Mouse (Mus musculus) stomach, postnatal 0 days (tissue): ENCODE results near the gene Nkain4.

Experiments
- CTCF ChIP-seq: IDR thresholded peaks from 2 replicates; pipeline ENCODE4 v1.5.1; 2016; ENCODE audit warnings: antibody characterized with exemption, low read depth, mild to moderate bottlenecking, moderate library complexity
- EP300 ChIP-seq: optimal IDR thresholded peaks from 2 replicates; pipeline ENCODE3; 2016; ENCODE audit warnings: antibody characterized with exemption

- no peak for TF ChIP-seq CTCF
- no peak for TF ChIP-seq EP300
Observed at GRCm38 (mm10) chr2:180889271-180889920, 65.1 kb downstream of the Nkain4 start.
